Mouse (Mus musculus) forebrain, embryonic 16.5 days (tissue): ENCODE results near the gene Arhgef3. TPM values are rescaled to one million over a fixed set of nuclear protein-coding genes. Genes with fewer than 3 reads are reported as not detected.

ENCODE experiments used
- ATAC-seq: fragments of 200-750 bp; cut with Nextera tagmentation; 2 replicates; pipeline ENCODE4 v1.8.0; 2017; ENCODE audit warnings: mild to moderate bottlenecking, moderate library complexity
- H3K27ac ChIP-seq: fragments of 300-500 bp; sonication (generic); 2 replicates; pipeline ENCODE4 v1.5.1; 2014; ENCODE audit warnings: low read length, control low read depth
- H3K27me3 ChIP-seq: fragments of 300-500 bp; sonication (generic); replicated peaks from 2 replicates; pipeline ENCODE4 v1.6.1; 2014; ENCODE audit warnings: low read length; ENCODE audit not compliant: control insufficient read depth, insufficient read depth
- H3K36me3 ChIP-seq: fragments of 300-500 bp; sonication (generic); 2 replicates; pipeline ENCODE4 v1.6.1; 2014; ENCODE audit not compliant: control insufficient read depth, insufficient read depth
- H3K4me1 ChIP-seq: fragments of 300-500 bp; sonication (generic); replicated peaks from 2 replicates; pipeline ENCODE4 v1.6.1; 2014; ENCODE audit warnings: low read length; ENCODE audit not compliant: control insufficient read depth, insufficient read depth
- H3K4me2 ChIP-seq: fragments of 300-500 bp; sonication (generic); 2 replicates; pipeline ENCODE4 v1.6.1; 2014; ENCODE audit warnings: mild to moderate bottlenecking, low read length, control low read depth
- H3K4me3 ChIP-seq: fragments of 300-500 bp; sonication (generic); replicated peaks from 2 replicates; pipeline ENCODE4 v1.5.1; 2014; ENCODE audit warnings: mild to moderate bottlenecking, low read length, control low read depth
- H3K9ac ChIP-seq: fragments of 300-500 bp; sonication (generic); replicated peaks from 2 replicates; pipeline ENCODE4 v1.6.1; 2014; ENCODE audit warnings: low read depth, low read length, control low read depth
- H3K9me3 ChIP-seq: fragments of 300-500 bp; sonication (generic); 2 replicates; pipeline ENCODE4 v1.6.1; 2016; ENCODE audit warnings: low read length; ENCODE audit not compliant: control insufficient read depth
- WGBS: fragments of 180-500 bp; shearing (Covaris S2); extraction: QIAGEN DNeasy Blood & Tissue Kit; methylation state at CpG from one replicate; pipeline ENCODE4 v1.1.7; 2014; 5-methylcytosine and 5-hydroxymethylcytosine counted together
- polyA plus RNA-seq: library from polyadenylated mRNA; unstranded; fragments of >200 nt; fragmentation: Nextera tagmentation; extraction: Ambion mirVana; gene quantifications from 2 replicates; pipeline ENCODE4 v1.2.1, GENCODE M21; 2015

Gene Arhgef3
- polyA plus RNA-seq, 1 experiment from 2014 or later = 5.1 TPM

DNA sequence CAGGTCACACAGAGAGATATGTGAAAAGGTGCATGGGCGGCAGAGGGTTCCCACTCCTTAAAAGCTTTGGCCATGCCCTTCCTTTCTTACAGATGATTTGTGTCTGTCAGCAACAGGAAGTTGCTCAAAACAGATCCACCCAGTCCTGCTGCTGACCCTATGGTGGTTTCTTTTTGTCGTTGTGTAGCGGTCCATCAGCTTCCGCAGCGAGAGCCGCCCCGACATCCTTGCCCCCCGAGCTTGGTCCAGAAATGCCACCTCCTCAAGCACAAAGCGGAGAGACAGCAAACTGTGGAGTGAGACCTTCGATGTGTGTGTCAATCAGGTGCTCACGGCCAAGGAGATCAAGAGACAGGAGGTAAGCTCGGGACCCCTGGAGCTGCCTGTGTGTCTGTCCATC lies 264.7 kb downstream of the Arhgef3 start:
- Histone ChIP-seq H3K27me3 (no peaks in the 10 kb centered on the region), H3K27ac (no peak overlapping the region), H3K9ac (no peak overlapping the region), H3K9me3 (no peaks in the 10 kb centered on the region), H3K4me1 (no peaks in the 10 kb centered on the region), H3K4me2 (no peak overlapping the region), H3K4me3 (no peak overlapping the region), H3K36me3 (no peaks in the 10 kb centered on the region)
- ATAC-seq = no peak
- 86% methylated on average over 12 of the region's 12 CpGs for WGBS

- Histone ChIP-seq H3K27me3 (no peaks in the 10 kb centered on the region), H3K9ac (no peak overlapping the region), H3K4me3 (no peak overlapping the region), H3K27ac (no peak overlapping the region), H3K36me3 (no peaks in the 10 kb centered on the region), H3K9me3 (no peaks in the 10 kb centered on the region), H3K4me1 (no peaks in the 10 kb centered on the region), H3K4me2 (no peak overlapping the region)
- WGBS = 91% methylated on average over 7 of the region's 7 CpGs
- ATAC-seq = no peak
Observed at GRCm38 (mm10) chr14:27381459-27381858, 266.8 kb downstream of the Arhgef3 start.

DNA sequence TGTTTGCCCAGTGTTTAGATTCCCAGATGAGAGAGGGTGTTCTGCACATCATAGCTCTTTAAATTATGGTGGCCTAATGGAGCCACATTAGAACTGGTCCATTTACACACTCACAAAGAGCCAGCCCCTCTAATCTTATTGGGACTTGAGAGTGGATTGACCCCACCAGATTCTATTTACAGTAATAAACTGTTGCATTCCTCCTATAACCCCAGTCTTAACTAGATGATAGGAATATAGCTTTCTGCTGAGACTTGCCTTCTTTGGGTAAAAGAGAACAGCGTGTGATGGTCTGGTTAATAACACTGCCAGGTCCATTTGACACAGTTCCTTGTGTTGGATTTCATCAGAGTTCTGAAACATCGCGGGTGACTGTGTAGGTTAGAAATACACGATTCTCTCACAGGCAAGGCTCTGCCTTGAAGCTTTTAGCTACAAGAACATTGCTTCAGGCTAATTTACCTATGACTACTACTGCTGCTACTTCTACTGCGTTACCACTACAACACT lies 268.7 kb downstream of the Arhgef3 start:
- no peak for ATAC-seq
- Histone ChIP-seq H3K9me3 (no peaks in the 10 kb centered on the region), H3K27me3 (no peaks in the 10 kb centered on the region)

GRCm38 (mm10) chr14:27384143-27384542 lies 269.4 kb downstream of the Arhgef3 start:
- no peaks in the 10 kb centered on the region for H3K9me3 ChIP-seq
- no peaks in the 10 kb centered on the region for H3K4me1 ChIP-seq
- H3K4me2 ChIP-seq = no peak overlapping the region
- ATAC-seq = no peak
- no peak overlapping the region for H3K9ac ChIP-seq
- no peaks in the 10 kb centered on the region for H3K36me3 ChIP-seq
- H3K27me3 ChIP-seq = no peaks in the 10 kb centered on the region
- 91% methylated on average over 4 of the region's 4 CpGs for WGBS
- no peak overlapping the region for H3K4me3 ChIP-seq
- no peak overlapping the region for H3K27ac ChIP-seq

More for the DNA sequence above, 268.7 kb downstream of the Arhgef3 start:
- Histone ChIP-seq H3K27ac (no peak overlapping the region), H3K4me1 (no peaks in the 10 kb centered on the region), H3K36me3 (no peaks in the 10 kb centered on the region), H3K4me3 (no peak overlapping the region), H3K9ac (no peak overlapping the region), H3K4me2 (no peak overlapping the region)
- 94% methylated on average over 5 of the region's 5 CpGs for whole genome bisulfite sequencing

- no peak overlapping the region for H3K27ac ChIP-seq
- H3K4me3 ChIP-seq = no peak overlapping the region
- no peaks in the 10 kb centered on the region for H3K9me3 ChIP-seq
- H3K27me3 ChIP-seq = no peaks in the 10 kb centered on the region
- ATAC-seq = no peak
- H3K4me2 ChIP-seq = no peak overlapping the region
- H3K4me1 ChIP-seq = no peaks in the 10 kb centered on the region
- H3K9ac ChIP-seq = no peak overlapping the region
- no peaks in the 10 kb centered on the region for H3K36me3 ChIP-seq
Observed at GRCm38 (mm10) chr14:27388616-27389015, 273.9 kb downstream of the Arhgef3 start.

GRCm38 (mm10) chr14:27389722-27390121 lies 275.0 kb downstream of the Arhgef3 start:
- Histone ChIP-seq H3K36me3 (no peaks in the 10 kb centered on the region), H3K4me1 (no peaks in the 10 kb centered on the region), H3K4me3 (no peak overlapping the region), H3K9ac (no peak overlapping the region), H3K27ac (no peak overlapping the region), H3K9me3 (no peaks in the 10 kb centered on the region), H3K27me3 (no peaks in the 10 kb centered on the region), H3K4me2 (no peak overlapping the region)
- no peak for ATAC-seq
- 85% methylated on average over 2 of the region's 2 CpGs for WGBS

GRCm38 (mm10) chr14:27390663-27391062 lies 276.0 kb downstream of the Arhgef3 start:
- H3K27ac ChIP-seq = no peak overlapping the region
- H3K27me3 ChIP-seq = no peaks in the 10 kb centered on the region
- no peak for ATAC-seq
- no peaks in the 10 kb centered on the region for H3K9me3 ChIP-seq
- no peaks in the 10 kb centered on the region for H3K4me1 ChIP-seq
- H3K4me3 ChIP-seq = no peak overlapping the region
- WGBS = 31% methylated on average over 7 of the region's 7 CpGs
- no peak overlapping the region for H3K4me2 ChIP-seq
- no peak overlapping the region for H3K9ac ChIP-seq
- H3K36me3 ChIP-seq = no peaks in the 10 kb centered on the region

DNA sequence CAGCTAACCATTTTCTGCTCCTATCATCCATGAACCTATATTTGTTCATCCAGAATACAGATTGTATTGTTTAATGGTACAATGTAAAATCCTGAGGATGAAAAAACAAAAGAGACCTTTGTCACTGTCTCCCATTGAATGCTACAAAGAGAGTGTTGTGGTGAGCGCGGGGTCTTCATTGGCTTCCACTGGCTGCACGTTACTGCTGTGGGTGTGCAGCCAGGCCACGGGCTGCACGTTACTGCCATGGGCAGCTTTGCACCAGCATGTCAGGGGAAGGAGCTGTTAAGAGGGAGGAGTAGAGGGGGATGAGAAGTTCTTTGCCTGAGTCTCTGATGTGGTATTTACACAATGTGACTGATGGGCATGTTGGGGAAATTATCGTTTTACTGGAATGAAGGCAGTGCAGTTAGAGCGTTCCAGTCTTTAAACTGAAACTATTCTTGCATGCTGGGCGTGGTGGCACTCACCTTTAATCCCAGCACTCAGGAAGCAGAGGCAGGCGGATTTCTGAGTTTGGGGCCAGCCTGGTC lies 277.1 kb downstream of the Arhgef3 start:
- Histone ChIP-seq H3K4me1 (no peaks in the 10 kb centered on the region), H3K27ac (no peak overlapping the region), H3K27me3 (no peaks in the 10 kb centered on the region), H3K4me3 (no peak overlapping the region), H3K9me3 (no peaks in the 10 kb centered on the region), H3K9ac (no peak overlapping the region), H3K36me3 (no peaks in the 10 kb centered on the region), H3K4me2 (no peak overlapping the region)
- 64% methylated on average over 9 of the region's 9 CpGs for WGBS
- ATAC-seq = no peak

- H3K36me3 ChIP-seq = no peaks in the 10 kb centered on the region
- no peak overlapping the region for H3K4me2 ChIP-seq
- no peaks in the 10 kb centered on the region for H3K9me3 ChIP-seq
- ATAC-seq = no peak
- no peaks in the 10 kb centered on the region for H3K4me1 ChIP-seq
- H3K4me3 ChIP-seq = no peak overlapping the region
- H3K27me3 ChIP-seq = no peaks in the 10 kb centered on the region
- WGBS = 90% methylated on average over 2 of the region's 2 CpGs
- no peak overlapping the region for H3K9ac ChIP-seq
- H3K27ac ChIP-seq = no peak overlapping the region
Observed at GRCm38 (mm10) chr14:27392660-27393059, 278.0 kb downstream of the Arhgef3 start.

DNA sequence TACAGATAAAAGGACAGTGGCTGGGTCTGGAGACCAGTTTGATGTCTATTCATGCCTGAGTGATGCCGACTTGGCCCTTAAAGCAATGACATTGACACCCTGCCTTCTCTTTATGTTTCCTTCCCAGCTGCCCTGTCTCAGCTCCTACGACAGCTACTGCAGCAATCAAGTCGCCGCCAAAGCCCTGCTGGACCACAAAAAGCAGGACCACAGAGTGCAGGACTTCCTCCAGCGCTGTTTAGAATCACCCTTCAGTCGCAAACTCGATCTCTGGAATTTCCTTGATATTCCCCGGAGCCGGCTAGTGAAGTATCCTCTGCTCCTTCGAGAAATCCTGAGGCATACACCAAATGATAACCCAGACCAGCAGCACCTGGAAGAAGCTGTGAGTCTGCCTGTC lies 279.1 kb downstream of the Arhgef3 start:
- no peak for ATAC-seq
- 75% methylated on average over 10 of the region's 10 CpGs for WGBS
- Histone ChIP-seq H3K27me3 (no peaks in the 10 kb centered on the region), H3K4me2 (no peak overlapping the region), H3K4me3 (no peak overlapping the region), H3K9me3 (no peaks in the 10 kb centered on the region), H3K9ac (no peak overlapping the region), H3K27ac (no peak overlapping the region), H3K4me1 (no peaks in the 10 kb centered on the region), H3K36me3 (no peaks in the 10 kb centered on the region)
